Mouse (Mus musculus) ZHBTc4 (cell line): ENCODE measurements at regions not wholly inside any gene's neighbourhood (a gene's known extent, or its start where the extent isn't known, plus 50 kb on each side); places are given as distances from the start of the nearest gene placed in this dataset.
A peak's percentile ranks its signal among the peaks of the same experiment; 100 is the strongest.

Source experiments
- DNase-seq: peaks from one replicate; pipeline ENCODE4 v3.0.0-alpha.2; 2011; ENCODE audit warnings: low read depth, low spot score

DNA sequence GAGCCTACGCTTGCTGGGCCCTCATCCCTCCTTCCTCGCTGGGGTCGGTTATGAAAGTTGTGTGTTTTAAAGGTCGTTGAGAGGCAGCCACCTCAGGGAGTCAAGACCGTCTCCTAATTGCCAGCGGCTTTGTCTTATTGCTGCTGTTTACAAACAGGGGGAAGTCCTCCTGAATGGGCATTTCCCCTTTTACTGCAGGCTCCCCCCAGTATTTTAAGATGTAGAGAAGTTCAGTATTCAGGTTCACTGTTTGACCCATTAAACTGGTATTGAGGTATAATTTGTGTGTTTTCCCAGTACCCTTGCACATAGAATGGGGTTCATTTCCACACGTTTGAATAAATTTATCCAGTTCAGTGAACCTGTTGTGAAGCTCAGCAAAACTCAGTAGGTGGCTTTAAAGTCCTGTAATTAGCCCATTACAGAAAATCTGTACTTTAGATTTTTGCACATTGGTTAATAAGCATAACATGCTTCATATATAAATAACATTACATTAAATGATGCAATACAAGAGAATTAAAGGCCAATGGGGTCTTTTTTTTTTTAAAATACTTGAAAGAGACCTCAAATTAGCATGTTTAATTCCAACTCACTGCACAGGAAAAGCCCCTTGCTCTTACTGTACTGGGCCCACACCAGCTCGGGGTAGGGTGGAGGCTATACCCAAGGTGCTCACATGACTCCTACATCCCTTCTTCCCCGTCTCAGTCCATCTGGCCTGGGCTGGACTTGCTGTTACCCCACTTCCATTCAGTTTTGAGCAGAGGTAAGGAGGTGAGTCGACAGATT is 63.7 kb downstream of the Nkx2-1 start:
- no peak for DNase-seq

DNA sequence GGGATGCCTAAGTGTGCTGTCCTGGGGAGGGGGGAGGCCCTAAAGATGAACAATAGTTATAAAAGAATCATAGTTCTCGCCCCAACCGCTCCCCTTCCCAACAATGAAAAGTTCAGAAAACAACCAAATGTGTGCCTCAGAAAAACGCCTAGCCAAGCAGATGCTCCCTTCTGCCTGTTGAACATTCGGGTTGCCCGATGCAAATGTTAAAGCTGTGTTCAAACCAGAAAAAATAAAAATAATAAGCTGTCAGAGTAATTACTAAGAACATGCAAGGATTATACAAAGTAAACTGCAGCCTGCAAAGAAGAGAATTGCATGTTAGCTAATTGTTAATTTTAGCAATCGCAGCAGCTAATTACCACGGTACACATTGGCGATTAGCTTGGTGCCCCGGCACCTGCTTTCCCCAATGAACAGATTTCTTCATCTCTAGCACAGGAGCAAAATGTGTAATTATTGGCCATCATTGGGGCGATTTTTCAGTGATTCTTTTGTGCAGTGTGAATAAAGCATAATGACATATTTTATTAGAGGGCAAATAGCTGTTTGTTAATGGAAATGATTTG is 65.7 kb downstream of the Nkx2-1 start:
- DNase-seq, result no peak

DNA sequence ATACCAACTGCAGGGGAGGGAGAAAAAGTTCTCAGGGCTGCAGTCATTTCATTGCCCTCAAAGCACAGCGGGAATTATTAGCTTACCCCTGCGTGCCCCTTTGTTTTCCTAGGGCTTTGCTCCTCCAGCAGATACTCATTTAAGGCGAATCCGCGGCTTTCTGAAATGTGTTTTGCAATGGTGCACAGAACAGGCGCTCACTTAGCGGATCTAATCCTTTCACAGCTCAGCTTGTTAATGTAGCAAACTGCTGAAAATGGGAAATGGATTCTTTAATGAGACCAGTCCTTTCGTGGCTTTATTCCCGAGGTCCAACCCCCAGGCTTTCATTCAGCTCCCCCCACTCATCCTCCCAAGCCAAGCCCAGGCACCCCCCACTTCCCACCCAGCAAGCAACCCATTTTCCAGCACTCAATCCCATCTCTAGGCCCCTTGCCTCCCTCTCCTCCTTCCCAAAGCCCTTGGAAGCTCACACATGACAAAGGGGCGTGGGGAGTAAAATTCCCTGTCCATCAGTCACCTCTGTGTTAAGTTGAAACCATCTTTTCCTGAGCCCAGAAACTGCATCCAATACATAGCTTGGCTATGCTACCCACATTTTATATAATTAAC is 77.1 kb downstream of the Nkx2-1 start:
- DNase-seq, result no peak

DNA sequence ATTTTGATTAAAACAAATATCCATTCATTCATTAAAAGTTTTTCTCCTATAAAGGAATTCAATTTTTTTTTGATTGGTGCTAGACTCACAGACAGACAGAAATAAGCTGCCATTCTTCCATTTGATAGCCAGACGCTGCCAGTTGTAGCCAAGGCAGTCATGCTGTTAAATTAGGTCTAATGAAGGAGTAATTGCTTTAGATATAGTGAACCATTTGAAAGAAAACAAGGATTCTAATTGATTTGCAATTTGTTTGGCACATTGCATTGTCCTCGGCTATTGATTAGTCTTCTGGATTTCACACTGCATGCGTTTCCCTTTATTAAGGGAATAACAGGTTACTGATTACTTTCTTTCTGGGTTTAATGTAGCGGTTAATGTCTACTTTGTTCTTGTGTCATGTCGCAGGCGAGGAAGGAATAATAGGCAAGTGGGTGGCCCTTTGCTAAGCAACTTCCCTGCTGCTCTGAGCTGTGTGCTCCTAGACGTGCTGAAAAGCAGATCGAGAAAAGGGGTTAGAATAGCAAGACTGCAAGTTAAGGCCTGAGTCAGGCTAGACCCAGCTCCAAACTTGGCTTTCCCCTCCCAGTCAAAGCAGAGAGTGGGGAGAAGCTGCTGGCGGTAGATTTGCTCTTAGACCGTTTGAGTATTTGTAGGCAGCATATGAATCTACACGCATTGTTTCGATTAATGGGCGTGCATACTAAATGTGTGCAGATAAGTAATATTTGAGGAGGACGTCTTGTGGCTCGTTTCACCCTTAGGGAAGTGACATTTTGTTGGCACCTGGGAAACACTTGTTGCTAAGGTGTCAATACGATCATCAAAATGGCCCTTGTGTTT is 77.8 kb downstream of the Nkx2-1 start:
- no peak for DNase-seq

DNA sequence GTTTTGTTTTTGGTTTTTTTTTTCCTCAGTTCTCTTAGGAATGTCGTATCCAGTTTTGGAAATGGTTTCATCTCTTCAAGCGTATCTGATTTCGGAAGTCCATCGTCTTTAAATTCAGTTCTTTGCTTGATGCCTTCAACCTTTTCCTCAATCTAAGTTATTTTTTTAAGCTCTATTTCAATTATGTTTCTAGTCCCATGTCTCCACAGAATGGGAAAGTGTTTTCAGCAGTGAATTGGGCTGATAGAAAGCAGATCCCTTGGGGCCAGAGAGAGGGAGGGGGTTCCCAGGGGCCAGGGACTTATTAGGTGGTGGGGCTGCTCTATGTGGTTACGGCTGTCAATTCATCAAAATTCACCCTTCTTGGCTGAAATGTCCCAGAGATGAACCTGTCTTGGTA is 78.8 kb downstream of the Nkx2-1 start:
- no peak for DNase-seq

DNA sequence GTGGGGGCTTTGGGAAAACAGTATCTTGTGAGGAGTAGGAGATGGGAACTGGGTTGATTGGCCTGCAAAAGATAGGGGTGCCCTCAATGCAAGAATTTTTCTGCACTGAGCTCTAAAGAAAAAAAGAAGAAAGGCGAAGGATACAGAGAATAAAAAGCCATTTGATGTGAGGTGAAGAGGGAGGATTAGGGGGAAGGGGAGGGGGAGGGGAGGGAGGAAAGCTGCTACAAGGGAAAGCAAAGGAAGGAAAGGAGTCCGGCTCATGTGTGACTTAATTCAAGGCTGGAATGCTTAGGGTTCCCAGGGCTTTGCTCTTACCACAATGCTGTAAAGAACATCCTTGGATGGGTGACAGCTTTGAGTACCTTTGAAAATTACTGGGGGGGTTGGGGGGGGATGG is 79.4 kb downstream of the Nkx2-1 start:
- no peak for DNase-seq

DNA sequence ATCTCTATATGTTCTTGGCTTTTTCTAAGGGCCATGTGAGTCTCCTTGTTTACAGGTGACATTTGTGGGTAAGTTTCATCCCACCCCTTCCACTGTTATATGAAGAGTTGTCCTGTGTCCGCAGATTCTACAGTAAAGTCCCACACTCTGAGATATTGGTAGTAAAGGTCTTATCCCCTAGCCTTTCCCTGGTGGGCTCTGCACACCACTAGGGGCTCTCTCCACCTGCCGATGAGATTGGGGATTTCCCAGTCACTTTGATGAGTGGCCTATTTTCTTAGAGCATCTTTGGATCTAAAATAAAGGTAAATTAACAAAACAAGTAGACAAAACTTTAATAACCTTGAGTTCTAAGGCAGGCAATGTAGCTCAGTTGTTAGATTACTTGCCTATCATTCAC is 86.4 kb downstream of the Nkx2-1 start:
- no peak for DNase-seq

DNA sequence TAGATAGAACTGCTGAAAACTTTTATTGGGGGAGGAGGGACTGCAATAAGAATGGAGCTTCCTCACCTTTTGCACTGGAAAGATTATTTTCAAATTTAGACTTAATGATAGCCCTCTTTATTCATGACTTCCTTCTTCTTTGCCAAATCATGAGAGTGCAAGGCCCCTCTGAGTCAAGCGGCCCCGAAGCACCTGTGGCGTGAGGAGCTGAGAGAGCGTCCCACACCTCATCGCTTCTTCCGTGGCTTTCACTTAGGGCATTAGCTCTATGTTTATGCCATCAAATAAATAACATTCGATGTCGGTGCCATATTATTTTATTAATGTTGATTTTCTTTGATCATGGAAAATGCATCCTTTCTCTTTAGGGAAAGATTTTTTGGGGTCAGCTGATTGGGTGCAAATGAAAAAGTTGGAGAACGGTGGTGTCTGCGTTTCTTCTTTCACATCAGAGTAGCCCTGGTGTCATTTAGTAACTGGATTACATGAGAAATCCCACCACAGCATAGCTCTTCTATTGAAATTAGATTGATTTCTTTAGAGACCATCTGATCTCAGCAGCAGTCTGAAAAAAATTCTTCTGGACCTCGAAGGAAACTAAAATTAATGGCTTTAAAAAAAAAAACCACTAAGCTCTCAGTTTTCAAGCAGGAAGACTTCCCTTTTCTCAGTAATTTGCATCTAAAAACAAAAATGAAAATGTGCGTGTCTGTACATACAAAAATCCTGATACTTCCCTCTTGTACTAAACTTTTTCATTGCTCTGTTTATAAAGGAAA is 87.7 kb downstream of the Nkx2-1 start:
- DNase-seq, result no peak

DNA sequence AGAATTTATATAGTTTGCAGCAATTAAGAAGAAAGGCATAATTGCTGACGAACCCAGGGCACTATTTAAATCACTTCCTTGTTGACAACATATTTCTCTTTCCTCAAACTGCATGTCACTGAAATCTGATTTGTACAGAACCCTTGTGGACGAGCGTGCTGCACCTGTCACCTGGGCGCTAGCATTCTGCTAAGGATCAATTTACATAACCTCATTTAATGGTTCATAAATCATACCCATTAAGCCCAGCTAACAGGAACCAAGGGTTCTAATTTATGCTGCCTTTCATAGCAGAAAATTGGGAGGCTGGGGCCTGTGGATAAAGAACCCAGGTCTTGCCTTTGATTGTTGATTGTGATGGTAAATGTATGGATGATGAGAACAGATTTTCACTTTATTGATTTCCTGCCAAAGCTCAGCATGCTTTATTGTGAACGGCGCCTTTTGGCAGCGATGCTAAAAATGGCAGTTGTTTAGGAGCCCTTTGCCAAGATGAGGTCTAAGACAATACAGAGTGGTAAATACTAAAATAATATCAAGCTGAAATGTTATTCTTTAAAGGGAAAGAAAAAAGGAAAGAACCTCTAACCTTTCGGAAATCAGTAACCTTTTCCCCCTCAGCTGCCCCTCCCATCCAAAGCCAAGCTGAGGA is 95.4 kb downstream of the Nkx2-1 start:
- no peak for DNase-seq

DNA sequence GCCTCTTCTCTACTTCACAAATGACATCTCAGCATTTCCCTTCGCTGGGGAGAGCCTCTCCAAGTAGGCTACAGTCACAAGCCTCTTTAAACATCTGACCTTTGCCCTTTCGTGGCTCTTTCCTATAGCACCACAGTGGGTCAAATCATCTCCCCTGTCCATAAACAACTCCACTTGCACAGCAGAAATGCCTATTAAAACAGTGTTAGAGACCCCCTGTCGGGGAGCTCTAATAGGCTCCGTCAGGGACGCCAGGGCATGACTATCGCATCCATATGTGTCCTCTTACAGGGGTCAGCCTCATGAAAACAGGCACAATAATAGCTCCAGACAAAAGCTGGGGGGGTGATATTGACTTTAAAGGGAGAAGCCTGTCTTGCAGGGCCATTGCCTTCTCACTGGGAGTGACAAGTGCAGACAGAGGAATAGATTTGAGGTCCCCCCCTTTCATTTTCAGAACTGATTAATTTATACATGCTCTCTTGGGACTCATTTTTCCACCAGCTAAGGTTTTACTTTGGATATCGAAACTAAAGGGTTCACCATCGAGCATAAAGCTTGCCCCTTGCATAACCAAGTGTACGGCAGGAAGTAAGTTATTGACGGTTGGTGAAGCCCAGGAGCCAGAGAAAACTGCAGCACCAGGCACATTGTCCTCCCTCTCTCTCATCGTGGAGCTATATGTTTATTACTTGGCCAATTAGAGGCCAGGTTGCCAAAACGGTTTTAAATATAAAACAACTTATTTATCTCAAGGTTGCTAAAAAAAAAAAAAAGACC is 94.6 kb upstream of the Mbip start:
- DNase-seq, result no peak

DNA sequence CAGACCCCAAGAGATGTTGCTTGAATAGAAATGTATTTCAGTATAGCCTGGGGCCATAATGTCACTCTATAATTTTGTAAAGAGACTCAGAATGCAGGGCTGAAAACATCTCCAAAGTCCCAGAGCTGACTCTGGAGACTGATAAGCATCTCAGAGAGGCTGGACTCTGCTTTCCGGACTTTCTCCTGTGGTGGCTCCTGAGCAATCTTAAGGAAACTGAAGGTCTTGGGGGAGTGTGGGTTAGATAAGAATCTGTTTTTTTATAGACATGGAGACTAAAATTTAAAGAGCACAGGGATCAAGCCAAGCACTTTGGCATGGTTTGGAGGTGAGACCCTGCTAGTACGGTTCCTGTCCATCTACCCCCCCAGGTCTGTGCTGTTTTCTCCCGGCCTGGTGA is 92.7 kb upstream of the Mbip start:
- DNase-seq, result no peak

DNA sequence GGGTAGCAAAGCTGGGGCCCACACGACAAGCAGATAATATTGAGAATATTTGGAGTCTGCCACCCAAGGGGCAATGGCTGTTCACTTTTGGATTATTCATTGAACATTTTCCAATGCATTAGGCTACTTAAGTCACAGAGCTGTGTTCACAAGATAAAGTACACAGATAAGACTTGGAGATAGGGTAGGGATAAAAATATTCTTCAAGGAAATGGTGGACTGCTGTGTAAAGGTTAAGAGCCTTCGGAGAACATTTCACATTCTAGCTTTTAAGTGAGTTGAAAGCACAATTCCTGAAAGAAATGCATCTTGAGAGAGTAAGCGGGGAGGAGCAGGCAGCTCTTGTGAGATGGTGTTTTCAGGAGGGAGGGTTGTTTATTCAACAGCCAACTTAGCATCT is 92.3 kb upstream of the Mbip start:
- DNase-seq, result no peak

DNA sequence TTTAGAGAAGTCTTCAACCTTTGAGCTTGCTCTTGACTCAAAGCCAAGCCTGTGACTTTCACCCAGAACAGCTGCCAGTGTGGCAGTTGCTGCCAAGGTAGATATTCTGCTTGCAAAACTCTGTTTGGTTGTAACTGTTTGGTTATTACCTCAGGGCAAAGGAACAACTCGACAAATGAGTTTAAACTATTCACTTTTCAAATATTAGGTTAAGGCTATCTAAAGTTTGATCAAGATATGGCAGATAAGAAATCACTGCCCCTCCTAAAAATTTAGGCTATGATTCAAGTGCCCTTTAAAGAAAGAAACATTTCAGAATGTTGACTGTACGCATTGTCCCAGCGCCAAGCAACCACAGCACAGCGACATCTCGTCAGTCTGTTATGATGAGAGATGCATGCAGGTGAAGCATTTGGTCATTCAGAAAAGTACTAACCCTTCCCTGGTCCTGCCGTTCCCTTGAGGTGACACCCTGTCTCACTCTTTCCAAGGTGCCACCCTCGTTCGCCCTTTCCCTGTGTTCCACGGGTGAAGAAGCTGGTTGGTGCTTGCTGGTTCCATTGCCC is 81.1 kb upstream of the Mbip start:
- DNase-seq, result no peak

DNA sequence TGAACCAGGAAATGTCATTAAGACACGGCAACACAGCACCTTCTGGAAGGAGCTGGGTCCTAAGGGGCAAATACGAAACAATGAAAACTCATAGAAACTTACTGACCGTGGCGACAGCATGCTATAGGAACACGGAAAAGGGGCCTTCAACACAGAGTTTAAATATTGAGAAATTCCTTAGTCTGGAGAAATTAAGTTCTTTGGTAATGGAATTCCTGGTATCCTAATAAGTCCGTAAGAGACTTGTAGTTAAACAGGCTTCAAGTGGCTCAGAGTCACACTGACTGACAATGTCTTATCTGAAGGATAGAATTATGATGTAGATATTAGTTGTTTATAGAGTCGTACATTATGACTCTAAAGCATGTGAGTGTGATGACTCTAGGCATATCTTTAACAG is 70.4 kb upstream of the Mbip start:
- no peak for DNase-seq

DNA sequence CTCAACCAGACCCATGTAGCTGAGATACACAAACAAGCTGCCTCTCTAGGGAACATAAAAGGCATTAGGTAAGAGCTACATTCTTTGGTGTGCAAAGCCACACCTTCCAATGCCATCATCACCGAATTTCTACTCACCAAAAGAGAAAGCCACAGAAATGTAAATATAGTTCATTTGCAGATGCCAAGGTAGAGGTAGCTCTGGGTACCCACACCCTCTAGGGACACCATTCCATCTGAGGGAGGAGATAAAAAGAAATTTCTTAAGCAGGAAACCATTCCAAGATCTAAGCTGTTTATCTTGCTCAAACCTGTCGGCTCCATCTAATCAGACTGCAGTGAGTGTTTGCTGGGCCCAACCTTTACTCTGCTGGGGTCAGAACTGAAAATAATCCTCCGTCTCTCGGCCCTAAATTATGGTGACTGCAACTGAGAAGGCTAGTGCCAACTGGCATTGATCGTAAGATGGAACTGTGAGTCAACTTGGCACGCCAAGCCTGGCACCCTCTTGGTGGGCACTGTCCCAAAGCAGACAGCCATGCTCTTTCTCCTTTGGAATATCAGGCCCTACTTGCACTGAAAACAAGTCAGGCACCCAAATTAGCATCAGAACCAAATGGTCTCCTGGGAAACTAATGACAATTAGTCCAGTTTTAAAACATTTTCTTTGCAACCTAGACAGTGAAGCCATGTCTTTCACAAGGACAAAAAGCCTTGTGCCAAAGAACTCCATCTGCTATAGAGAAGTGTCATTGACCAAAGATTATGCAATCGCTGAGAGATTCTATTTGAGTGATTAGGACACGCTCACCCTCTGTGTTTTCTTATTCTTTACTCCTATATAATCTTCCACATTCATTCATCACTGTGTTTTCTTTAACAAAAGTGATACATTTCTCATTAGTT is 69.4 kb upstream of the Mbip start:
- DNase-seq, result peak; percentile 22

DNA sequence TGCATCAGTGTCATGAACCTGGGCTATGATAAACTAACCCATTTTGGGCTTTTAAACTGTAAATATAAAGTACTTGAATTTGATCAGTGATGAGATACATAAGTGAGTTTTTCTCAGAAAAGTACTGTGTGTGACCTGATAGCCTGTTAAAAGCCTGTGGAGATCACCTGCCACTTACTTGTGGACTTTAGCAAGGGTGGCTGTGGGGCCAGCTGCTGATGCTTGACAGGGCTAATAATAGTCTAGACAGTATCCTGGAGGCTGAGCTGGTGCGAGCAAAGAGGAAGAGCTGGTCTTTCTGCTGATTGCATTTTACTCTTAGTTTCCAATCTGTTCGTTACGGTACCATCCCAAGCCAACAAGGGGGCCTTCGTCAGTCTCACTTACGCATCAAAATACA is 60.0 kb upstream of the Mbip start:
- DNase-seq, result no peak

DNA sequence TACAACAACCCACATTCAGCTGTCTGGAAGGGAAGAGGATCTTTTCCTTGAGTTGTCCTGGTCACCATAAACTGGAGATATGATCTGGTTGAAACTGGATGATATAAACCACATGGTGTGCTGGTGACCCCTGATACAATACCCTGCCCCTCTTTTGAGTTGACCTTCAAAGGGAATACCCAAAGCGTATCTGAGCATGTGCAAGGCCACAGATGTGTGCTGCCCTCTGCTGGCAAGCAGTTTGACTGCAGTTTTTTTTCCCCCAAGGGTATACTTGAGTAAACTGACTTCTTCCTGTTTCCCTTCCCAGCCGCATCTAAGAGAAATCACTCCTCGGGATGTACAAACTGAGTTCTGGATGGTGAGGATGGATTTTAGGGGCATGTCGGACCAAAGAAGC is 59.1 kb upstream of the Mbip start:
- peak; percentile 74 for DNase-seq

DNA sequence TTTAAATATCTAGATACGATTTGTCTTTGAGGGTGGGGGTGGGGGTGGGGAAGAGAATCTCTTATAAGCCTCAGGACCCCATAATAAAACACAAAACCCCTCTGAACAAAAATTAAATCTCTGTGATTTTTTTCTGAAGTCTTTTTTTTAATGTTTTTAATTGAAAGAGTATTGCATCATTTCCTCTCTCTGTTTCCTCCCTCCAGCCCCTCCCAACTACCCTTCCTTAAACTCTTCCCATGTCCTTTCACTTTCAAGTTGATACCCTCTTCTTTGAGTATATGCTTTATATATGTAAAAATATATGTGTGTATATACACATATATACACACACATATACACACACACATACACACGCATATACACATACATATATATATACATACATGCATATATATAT is 58.6 kb upstream of the Mbip start:
- no peak for DNase-seq

DNA sequence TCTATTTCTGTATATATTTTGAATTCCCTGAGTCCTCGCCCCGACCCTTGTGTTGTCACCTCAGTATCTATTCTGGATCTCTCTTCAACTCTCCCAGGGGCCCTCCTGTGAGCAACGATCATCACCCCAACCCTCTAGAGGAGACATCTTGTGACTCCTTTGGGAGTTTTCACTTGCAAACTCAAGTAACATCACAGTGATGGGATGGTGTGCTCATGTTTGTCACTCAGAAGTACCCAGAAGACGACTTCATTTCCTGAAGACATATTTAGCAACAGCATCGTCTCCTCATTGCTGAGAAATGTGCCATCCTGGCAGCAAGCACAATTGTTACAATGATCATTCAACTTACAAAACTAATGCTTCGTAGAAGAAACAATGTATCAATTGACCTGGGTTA is 57.9 kb upstream of the Mbip start:
- DNase-seq, result no peak
